Mouse (Mus musculus): ENCODE data around the gene Rybp.

- TF ChIP-seq CTCF (IDR thresholded peaks at IDR 0.05; ENCODE audit: low read depth) (no peak), EP300 (optimal IDR thresholded peaks at IDR 0.05) (no peak)
Measured at GRCm38 (mm10) chr6:100300831-100301230, 13.5 kb upstream of the Rybp start.
